Comparison of ENCODE assay signal across 26 mouse cellular contexts in genomic region chr1:178342063-178342462, GRCm38 (mm10).
"Had no signal": no experiment of that assay in that cellular context is flagged by ENCODE, and none has a peak within 500 bp of the region (broad histone marks: within the 10 kb centered on the region; RNA-seq: fewer than 3 reads in every experiment).

No protein-coding gene starts in this region.

- H3K36me3 ChIP-seq: heart, embryonic 13.5 days; heart, embryonic 15.5 days; hindbrain, embryonic 12.5 days; intestine, embryonic 15.5 days; limb, embryonic 10.5 days; limb, embryonic 12.5 days; liver, embryonic 12.5 days had no signal

- H3K27me3 ChIP-seq: heart, embryonic 13.5 days; heart, embryonic 15.5 days; hindbrain, embryonic 12.5 days; intestine, embryonic 15.5 days; limb, embryonic 12.5 days; liver, embryonic 12.5 days had no signal

- H3K4me3 ChIP-seq: gastrocnemius, adult 2 months; heart, embryonic 13.5 days; heart, embryonic 15.5 days; hindbrain, embryonic 12.5 days; intestine, embryonic 15.5 days; limb, embryonic 10.5 days; limb, embryonic 12.5 days; liver, embryonic 12.5 days had no signal

- H3K9ac ChIP-seq: heart, embryonic 13.5 days; heart, embryonic 15.5 days; hindbrain, embryonic 12.5 days; hindbrain, embryonic 14.5 days; intestine, embryonic 15.5 days; limb, embryonic 12.5 days; liver, embryonic 12.5 days; liver, embryonic 14.5 days had no signal

- H3K4me2 ChIP-seq: heart, embryonic 11.5 days; heart, embryonic 13.5 days; heart, embryonic 15.5 days; hindbrain, embryonic 12.5 days; hindbrain, embryonic 14.5 days; intestine, embryonic 15.5 days; limb, embryonic 12.5 days; liver, embryonic 12.5 days had no signal

- H3K9me3 ChIP-seq: heart, embryonic 13.5 days; heart, embryonic 15.5 days; hindbrain, embryonic 12.5 days; intestine, embryonic 15.5 days; limb, embryonic 10.5 days; liver, embryonic 12.5 days had no signal

- H3K4me1 ChIP-seq: intestine, embryonic 15.5 days; limb, embryonic 12.5 days had no signal

- DNase-seq: gastrocnemius, adult 2 months; gastrocnemius, postnatal 10 days; gastrocnemius, postnatal 25 days; heart, adult 18-20 months; heart, postnatal 14 days; heart, postnatal 36 days; kidney, adult 18-20 months; kidney, adult 8-10 months; kidney, postnatal 10 days; kidney, postnatal 36 days; layer of hippocampus, adult 9-11 months; layer of hippocampus, postnatal 36 days; liver had no signal

- ATAC-seq: hindbrain, embryonic 16.5 days; inflammation-experienced regulatory T-cells, adult 6 months; intestine, embryonic 15.5 days; intestine, postnatal 0 days; liver, embryonic 12.5 days had no signal

- H3K27ac ChIP-seq: heart, embryonic 13.5 days; heart, embryonic 15.5 days; hindbrain, embryonic 12.5 days; hindbrain, embryonic 14.5 days; intestine, embryonic 15.5 days; limb, embryonic 10.5 days; limb, embryonic 12.5 days; liver, embryonic 12.5 days; liver, embryonic 14.5 days had no signal
